Mouse (Mus musculus): ENCODE data around the gene Helz.

GRCm38 (mm10) chr11:107734133-107734532, 186.4 kb downstream of the Helz start:
- TF ChIP-seq MAFK (IDR thresholded peaks at IDR 0.05; ENCODE audit: insufficient read depth, low read depth, low read length) (no peak), CHD2 (IDR thresholded peaks at IDR 0.05; ENCODE audit: low read depth, low read length) (no peak), ZC3H11A (IDR thresholded peaks at IDR 0.05; ENCODE audit: borderline replicate concordance, low read depth, low read length) (no peak), ZNF384 (IDR thresholded peaks at IDR 0.05; ENCODE audit: low read depth, low read length) (no peak)
